Mouse (Mus musculus): ENCODE measurements at regions not wholly inside any gene's neighbourhood (a gene's known extent, or its start where the extent isn't known, plus 50 kb on each side); places are given as distances from the start of the nearest gene placed in this dataset.

GRCm38 (mm10) chr3:118418981-118419380 is 142.9 kb upstream of the Dpyd start:
- no peak for DNase-seq (ENCODE audit: low spot score in 2 of 2)

DNA sequence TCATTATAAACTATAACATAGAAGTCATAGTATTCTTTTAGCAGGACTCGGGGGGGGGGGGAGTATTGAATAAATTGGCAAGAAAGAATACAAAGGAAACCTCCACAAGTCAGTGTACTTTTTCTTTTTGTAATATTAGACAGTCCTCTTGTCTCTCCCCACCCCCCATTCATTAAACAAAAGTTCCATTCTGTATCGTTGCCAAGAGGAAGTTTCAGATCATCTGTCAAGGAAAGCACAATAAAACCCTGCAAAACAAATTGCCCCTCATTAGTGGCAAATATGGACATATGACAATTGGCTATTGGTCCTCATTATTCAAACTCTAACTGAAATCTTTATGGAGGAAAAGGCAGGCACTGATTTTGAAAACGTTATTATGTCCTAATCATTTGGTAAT is 140.2 kb upstream of the Dpyd start:
- no peak for DNase-seq (ENCODE audit: low spot score in 2 of 2)

- DNase-seq (ENCODE audit: low spot score in 2 of 2), result no peak
These were observed 136.2 kb upstream of the Dpyd start for GRCm38 (mm10) chr3:118425748-118426147.

GRCm38 (mm10) chr3:118428523-118428922 is 133.4 kb upstream of the Dpyd start:
- DNase-seq (ENCODE audit: low spot score in 2 of 2), result no peak

GRCm38 (mm10) chr3:118429825-118430630 is 131.9 kb upstream of the Dpyd start:
- no peak for DNase-seq (ENCODE audit: low spot score in 2 of 2)

DNA sequence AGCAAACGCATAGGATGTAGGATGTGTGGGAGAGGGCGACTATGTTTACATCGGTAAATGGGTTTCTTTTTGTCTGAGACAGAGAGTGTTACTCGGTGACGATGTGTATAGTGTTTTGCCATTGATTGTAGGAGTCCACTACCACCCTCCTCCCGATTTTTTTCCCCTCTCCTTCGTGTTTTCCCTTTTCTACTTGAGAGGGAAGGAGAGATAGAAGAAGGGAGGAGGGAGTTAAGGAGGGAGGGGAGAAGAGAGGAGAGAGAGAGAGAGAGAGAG is 131.4 kb upstream of the Dpyd start:
- DNase-seq (ENCODE audit: low spot score in 2 of 2), result no peak

DNA sequence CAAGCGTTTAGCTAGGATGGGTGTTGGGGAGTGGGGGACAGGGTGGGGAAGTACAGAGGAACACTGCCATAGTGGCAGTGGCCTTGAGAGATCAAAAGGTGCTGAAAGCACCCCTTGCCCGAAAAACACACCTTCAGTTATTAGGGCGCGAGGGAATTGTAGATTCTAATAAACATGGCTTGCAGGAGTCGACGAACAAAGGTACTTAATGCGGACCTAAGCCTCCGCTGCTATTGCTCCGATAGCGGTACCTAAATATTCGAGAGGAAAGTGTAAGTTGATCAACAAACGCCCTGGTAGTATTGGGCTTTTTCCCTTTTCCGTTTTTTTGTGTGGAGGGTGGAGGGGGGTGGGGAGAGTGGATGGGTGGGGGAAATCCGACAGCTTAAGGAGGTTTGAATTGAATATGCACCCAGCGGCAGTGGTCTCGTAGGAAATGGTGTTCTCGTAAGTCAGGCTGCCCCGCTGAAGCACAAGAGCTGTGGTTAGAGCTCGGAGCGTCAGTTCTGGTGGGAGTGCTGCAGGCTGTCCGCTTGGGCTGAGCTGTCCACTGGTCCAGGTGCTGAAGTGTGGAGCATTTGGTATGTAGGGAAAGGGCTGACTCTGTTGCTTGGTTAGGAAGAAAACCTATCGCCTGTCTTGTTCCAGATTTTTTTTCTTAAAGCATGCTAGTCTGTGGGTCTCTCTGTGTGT is 130.8 kb upstream of the Dpyd start:
- DNase-seq (ENCODE audit: low spot score in 2 of 2), result peak in 1 of 2 experiments; percentile 63

DNA sequence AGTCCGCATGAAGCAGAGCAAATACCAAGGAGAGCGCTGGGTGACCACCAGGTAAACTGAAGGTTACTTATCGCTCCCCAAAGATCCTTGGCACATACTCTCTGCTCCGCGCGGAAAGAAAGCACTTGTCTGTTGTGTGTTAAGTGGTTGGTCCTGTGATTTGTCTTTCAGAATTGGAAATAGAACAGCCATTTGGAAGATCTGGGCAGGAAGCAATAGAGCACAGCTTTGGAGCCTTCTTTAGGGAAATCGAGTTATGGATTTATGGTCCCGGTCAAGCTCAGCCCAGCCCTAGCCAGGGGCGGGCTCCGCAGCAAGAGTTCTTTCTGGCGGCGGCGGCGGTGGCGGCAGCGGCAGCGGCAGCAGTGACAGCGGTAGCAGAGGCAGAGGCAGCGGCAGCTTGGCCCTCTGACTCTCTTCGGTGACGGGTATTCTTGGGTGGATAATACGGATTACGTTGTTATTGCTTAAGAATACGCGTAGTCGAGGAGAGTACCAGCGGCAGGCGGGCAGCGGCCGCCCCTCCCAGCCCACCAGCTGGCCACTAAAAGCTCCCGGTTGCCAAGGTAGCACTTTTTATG is 128.4 kb upstream of the Dpyd start:
- DNase-seq (ENCODE audit: low spot score in 2 of 2), result no peak

DNA sequence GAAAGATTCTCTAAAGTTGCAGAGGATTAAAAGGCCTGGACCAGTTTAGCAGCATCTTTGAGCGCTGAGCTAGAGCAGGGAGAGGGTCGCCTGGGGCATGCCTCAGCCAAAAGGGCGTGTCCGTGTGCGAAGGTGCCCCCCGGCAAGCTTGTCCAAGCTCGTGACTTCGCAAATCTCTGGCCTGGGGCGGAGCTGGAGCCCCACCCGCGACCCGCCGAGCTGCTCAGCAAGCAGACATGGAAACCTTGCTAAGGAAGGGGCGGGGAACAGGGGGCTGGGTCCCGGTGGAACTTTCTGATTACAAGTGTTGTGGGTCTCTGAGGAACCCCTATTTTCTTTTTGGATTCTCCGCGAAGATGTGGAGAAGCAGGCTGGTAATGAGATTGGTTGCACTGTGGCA is 127.6 kb upstream of the Dpyd start:
- no peak for DNase-seq (ENCODE audit: low spot score in 2 of 2)

DNA sequence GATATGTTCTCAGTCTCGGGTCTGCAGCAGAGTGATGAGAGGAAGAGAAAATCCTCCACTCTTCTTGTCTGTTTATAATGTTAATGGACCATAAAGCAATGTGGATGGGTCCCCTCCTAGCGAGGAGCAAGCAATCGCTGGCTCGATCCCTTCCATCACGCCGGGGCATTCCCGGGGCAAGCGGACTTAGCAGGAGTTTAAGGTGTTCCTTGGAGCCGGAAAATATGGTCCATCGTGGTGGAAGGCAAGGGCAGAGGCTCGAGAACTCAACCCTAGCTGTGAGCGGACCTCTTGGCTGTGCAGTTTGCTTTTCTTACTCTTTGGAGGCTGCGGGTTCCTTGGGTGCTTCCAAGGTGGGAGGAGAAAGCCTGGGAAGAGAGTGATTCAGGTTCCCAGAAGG is 127.1 kb upstream of the Dpyd start:
- DNase-seq (ENCODE audit: low spot score in 2 of 2), result no peak

GRCm38 (mm10) chr3:118435248-118435647 is 126.7 kb upstream of the Dpyd start:
- no peak for DNase-seq (ENCODE audit: low spot score in 2 of 2)

DNA sequence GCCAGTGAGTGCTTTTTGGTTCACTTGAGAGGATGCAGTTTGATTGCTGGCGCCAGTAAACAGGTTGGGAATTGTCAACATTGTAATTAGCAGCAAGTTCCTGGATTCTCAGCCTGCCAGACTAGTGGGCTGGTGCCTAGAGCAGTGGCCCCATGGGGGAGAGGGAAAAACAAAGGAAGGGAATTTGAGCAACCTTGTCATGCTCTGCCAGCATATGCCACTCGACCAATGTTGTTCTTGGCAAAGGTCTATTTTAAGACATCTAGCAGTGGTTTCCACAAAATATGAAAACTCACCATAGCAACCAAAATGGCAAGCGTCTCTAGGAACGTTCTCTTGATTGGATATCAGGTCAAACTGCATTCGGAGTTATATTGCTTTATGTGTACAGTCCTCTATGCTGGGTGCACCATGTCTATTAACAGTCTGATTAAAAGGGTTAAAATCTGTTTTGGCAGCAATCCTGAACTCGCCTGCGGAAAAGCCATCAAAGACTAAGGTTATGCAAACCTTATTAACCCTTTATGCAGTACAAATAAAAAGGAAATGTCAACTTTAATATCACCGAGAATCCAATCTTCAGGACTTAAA is 118.1 kb upstream of the Dpyd start:
- no peak for DNase-seq (ENCODE audit: low spot score in 2 of 2)

DNA sequence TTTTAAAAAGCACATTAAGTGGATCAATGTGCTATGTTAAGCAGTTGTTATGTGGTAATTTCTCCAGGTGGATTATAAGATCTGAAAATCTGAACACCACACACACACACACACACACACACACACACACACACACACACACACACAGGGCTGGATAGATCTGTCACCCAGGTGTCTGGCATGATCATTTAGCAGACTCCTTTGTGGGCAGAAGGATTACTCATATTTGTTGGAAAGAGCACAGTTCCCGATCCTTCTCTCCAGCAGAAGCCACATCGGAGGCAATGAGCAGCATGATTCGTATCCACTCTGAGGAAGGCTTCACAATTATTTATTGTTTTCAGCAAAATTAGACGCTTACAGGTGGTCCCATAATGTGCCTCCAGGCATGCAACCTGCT is 116.6 kb upstream of the Dpyd start:
- no peak for DNase-seq (ENCODE audit: low spot score in 2 of 2)

GRCm38 (mm10) chr3:118459636-118460035 is 102.3 kb upstream of the Dpyd start:
- DNase-seq (ENCODE audit: low spot score in 2 of 2), result no peak

DNA sequence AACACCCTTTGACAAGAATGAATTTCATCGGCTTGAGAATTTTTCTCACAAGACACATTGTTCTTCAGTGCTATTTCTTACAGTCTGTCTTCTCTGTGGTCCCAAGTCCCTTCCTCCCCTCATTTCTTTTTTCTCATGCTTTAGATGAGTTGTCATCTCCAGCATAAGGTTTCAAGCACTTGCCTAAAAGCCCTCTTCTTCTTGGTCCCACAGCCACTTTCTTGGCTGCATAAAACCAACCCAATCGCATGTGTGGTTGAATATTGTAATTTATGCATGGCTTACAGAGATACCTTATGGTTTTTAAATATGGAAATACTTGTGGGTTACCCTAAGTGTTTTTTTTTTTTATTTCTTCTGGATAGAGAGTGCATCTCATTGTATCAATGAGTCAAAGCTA is 96.3 kb upstream of the Dpyd start:
- DNase-seq (ENCODE audit: low spot score in 2 of 2), result no peak

- DNase-seq (ENCODE audit: low spot score in 2 of 2), result no peak
These were observed 89.6 kb upstream of the Dpyd start for GRCm38 (mm10) chr3:118472215-118472799.

GRCm38 (mm10) chr3:118478065-118478464 is 83.9 kb upstream of the Dpyd start:
- no peak for DNase-seq (ENCODE audit: low spot score in 2 of 2)

GRCm38 (mm10) chr3:118480515-118481248 is 81.2 kb upstream of the Dpyd start:
- DNase-seq (ENCODE audit: low spot score in 2 of 2), result no peak

- no peak for DNase-seq (ENCODE audit: low spot score in 2 of 2)
These were observed 76.0 kb upstream of the Dpyd start for GRCm38 (mm10) chr3:118485966-118486365.

DNA sequence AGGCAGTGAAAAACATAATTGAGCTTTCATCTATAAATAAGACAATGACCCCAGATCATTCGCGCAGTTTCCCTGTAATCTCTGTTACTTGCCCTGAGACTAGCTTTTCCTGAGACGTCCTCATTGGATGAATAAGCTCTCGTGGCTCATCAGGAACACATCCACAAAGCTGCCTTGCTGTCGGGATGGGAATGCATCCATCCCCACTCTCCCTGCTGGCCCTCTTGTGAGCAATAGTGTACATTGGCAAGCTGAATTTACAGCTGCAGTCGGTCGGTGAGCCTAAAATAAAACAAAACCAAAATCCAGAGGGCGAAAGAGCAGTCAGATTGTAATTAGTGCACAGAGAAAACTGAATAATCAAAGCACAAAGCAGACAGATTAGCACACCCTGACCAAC is 74.5 kb upstream of the Dpyd start:
- no peak for DNase-seq (ENCODE audit: low spot score in 2 of 2)

DNA sequence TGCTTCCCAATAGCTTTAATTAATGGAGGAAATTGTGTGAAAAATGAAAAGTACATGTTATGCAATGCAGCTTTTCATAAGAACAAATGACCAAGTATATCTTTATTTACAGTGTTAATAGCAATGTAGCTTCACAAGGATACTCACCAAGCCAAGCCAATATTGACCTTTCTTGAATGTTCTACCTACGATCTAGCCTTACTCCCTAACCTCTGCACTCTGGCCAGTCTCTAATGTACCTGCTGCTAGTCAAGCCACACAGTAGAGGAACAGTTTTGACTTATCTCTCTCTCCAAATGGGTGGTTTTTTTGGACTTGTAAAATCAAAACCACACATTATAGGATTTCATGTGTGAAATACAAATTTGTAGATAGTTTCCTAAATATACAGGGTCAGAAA is 70.8 kb upstream of the Dpyd start:
- no peak for DNase-seq (ENCODE audit: low spot score in 2 of 2)

GRCm38 (mm10) chr3:118491871-118492270 is 70.1 kb upstream of the Dpyd start:
- DNase-seq (ENCODE audit: low spot score in 2 of 2), result no peak
